Mouse (Mus musculus): Measurements from ENCODE around the gene Slc25a39. TPM values are rescaled to one million over a fixed set of nuclear protein-coding genes. Genes with fewer than 3 reads are reported as not detected.
A peak's percentile ranks its signal among the peaks of the same experiment; 100 is the strongest.
"Not testable (repeated sequence)": the region's sequence is repeated elsewhere in the genome, so short reads cannot be mapped to it uniquely, and the experiment has no call there.

Slc25a39 gene
- total RNA-seq, 2 experiments from 2014 or later = 58.8 to 64.8 TPM

DNA sequence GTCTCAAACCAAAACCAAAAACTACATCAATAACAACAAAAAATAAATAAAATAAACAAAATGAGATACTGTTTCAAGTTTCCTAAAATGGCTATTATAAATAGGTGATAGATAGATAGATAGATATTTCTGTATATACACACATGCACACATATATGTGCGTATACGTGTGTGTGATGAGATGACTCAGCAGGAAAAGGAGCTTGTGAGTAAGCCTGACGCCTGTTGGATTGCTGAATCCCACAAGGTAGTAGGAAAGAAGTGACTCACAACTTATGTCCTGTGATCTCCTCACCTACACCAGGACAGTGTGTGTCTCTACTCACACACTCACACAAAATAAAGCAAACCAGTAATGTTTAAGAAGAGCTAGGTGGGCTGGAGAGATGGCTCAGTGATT is 25.0 kb downstream of the Slc25a39 start:
- peak in 1 of 2 experiments; percentile 4 for DNase-seq (ENCODE audit: low spot score in 2 of 2)

GRCm38 (mm10) chr11:102381341-102382100 is 26.2 kb downstream of the Slc25a39 start:
- intact Hi-C loops (cut with DNase I) = no loop called here
- DNase-seq (ENCODE audit: low spot score in 2 of 2) = no peak

More for the DNA sequence above, 25.0 kb downstream of the Slc25a39 start:
- intact Hi-C loops (cut with DNase I) = no loop called here

GRCm38 (mm10) chr11:102380091-102380490 is 27.7 kb downstream of the Slc25a39 start:
- DNase-seq (ENCODE audit: low spot score in 2 of 2) = no peak
- intact Hi-C loops (cut with DNase I) = no loop called here

- intact Hi-C loops (cut with DNase I) = loop anchor here (10.0 kb wide), 1 partner anchor 218 kb away; no protein-coding TSS in a partner anchor
Observed at GRCm38 (mm10) chr11:102377186-102377585, 30.6 kb downstream of the Slc25a39 start.

DNA sequence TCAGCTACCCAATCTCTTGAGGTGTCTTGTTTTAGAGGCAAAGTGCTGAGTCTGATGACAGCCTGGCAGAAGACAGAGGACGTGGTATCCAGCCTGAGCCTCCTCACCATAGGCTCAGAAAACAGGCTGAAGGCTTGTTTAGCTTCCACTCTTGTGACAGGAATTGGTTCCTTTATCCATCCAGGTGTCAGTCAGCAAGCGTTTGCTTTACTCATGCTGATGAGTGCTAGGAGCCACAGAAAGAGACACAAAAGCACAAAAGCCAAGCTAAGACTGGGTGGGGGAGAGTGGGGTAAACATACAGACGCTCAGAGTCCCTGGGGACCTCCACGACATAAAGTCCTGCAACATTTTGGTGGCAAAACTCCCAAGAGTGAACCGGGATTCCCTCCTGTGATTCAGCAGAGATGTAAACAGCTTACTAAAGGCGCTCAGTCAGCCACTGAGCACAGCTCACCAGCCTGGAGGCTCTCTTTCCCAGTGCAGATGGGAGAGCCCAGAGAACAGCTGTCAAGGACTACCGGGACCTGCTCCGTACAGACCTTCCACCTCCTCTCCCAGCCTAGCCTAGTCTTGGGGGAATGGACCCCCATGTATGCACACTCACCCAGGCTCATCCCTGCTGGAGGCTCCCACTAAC is 31.4 kb downstream of the Slc25a39 start:
- DNase-seq (ENCODE audit: low spot score in 2 of 2) = no peak
- intact Hi-C loops (cut with DNase I) = loop anchor here (10.0 kb wide), 1 partner anchor 218 kb away; no protein-coding TSS in a partner anchor

More at GRCm38 (mm10) chr11:102377186-102377585, 30.6 kb downstream of the Slc25a39 start:
- DNase-seq (ENCODE audit: low spot score in 2 of 2) = no peak

GRCm38 (mm10) chr11:102375196-102376173 is 32.3 kb downstream of the Slc25a39 start:
- intact Hi-C loops (cut with DNase I) = loop anchor here (10.0 kb wide), 1 partner anchor 219 kb away; no protein-coding TSS in a partner anchor
- DNase-seq (ENCODE audit: low spot score in 2 of 2) = no peak

DNA sequence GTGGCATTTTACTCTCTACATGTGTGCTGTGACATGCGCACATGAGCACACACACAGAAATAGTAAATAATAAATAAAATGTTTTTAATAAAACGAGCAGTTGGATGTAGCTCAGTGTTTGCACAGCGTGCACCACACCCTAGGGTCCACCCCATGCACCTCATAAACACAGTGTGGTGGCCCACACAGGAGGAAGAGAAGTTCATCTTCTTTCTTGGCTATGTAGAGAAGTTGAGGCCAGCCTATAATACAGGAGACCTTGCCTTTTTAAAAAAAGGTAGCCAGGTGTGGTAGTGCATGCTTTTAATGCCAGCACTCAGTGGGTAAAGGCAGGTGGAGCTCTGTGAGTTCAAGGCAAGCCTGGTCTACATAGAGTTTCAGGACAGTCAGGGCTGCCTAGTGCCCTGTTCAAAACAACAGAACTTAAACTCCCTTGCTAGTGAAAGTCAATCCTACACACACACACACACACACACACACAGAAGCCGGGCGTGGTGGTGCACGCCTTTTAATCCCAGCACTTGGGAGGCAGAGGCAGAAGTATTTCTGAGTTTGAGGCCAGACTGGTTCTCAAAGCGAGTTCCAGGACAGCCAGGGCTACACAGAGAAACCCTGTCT is 33.5 kb downstream of the Slc25a39 start:
- intact Hi-C loops (cut with DNase I) = loop anchor here (10.0 kb wide), 1 partner anchor 221 kb away; no protein-coding TSS in a partner anchor
- no peak for DNase-seq (ENCODE audit: low spot score in 2 of 2)

DNA sequence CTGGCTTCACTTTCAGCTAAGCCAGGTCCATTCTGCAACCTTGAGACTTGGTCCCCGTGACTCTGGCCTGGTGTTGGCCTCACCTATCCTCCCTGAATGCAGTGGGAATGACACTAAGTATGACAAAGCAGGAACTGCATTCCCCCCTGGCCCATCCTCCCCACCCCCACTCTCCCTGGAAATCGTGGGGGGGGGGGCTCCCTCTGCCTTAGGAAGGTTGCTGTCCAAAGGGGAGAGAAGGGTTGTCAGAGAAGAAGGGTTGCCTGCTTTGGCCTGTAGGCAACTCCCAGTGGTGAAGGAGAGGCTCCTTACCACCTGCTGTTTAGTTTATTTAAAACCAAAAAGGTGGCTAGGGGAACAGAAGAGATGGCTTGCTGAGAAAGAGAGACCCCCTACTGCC is 34.1 kb downstream of the Slc25a39 start:
- no peak for DNase-seq (ENCODE audit: low spot score in 2 of 2)
- intact Hi-C loops (cut with DNase I) = loop anchor here (10.0 kb wide), 1 partner anchor 221 kb away; no protein-coding TSS in a partner anchor

- no peak for DNase-seq (ENCODE audit: low spot score in 2 of 2)
- intact Hi-C loops (cut with DNase I) = loop anchor here (10.0 kb wide), 1 partner anchor 222 kb away; no protein-coding TSS in a partner anchor
Observed at GRCm38 (mm10) chr11:102372936-102373335, 34.8 kb downstream of the Slc25a39 start.

DNA sequence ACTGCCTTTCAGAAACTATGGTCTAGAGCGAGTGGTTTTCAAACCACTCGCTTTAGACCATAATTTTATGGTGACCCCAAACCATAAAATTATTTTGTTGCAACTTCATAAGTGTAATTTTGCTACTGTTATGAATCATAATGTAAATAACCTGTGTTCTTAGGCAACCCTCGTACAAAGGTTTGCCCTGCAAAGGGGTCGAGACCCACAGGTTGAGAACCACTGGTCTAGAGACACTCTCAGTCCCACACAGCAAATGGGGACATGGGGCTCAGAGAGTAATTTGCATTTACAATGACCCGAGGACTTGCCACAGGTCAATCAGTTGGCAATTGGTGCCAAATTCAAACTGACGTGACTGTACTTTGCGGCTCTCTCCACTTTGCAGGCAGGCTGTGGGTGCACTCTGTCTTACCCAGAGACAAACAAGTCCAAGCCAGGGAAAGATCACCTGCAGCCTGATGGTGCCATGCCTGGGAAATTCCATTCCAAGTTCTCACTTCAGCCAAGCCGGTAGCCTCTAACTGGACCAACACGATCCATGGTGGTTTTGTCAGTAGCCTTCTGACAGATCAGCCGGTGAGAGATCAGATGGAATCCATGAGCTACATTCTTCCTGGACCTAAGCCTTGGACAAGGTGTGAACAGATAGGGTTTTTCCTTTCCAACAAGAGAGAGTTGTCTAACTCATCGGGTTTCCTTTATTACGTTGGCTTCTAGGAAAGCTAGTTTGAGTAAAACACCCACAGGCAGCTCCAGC is 35.6 kb downstream of the Slc25a39 start:
- intact Hi-C loops (cut with DNase I) = loop anchor here (10.0 kb wide), 1 partner anchor 223 kb away; no protein-coding TSS in a partner anchor
- DNase-seq (ENCODE audit: low spot score in 2 of 2) = no peak

- intact Hi-C loops (cut with DNase I) = loop anchor here (10.0 kb wide), 1 partner anchor 225 kb away; no protein-coding TSS in a partner anchor
- DNase-seq (ENCODE audit: low spot score in 2 of 2) = no peak
Observed at GRCm38 (mm10) chr11:102370285-102370684, 37.5 kb downstream of the Slc25a39 start.

- intact Hi-C loops (cut with DNase I) = no loop called here
Observed at GRCm38 (mm10) chr11:102369263-102369662, 38.5 kb downstream of the Slc25a39 start.

DNA sequence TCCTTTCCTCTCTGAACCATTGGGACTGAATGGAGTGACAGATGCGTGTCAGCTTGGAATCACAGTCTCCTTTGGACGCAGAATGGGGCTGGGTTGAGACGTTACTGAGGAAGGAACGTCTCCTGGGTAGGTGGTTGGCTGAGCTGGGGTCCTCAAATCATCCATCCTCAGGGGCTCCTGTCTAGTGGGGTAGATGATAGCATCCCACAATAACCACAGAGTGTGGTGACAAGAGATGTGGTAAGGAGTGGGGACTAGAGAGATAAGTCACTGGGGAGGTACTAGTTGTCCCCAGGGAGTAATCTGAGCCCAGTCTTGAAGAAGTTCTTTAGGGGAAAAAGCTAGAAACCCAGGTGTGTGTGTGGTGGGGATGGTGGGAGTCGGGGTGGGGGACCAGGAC is 39.4 kb downstream of the Slc25a39 start:
- intact Hi-C loops (cut with DNase I) = no loop called here
- DNase-seq (ENCODE audit: low spot score in 2 of 2) = no peak

More at GRCm38 (mm10) chr11:102369263-102369662, 38.5 kb downstream of the Slc25a39 start:
- no peak for DNase-seq (ENCODE audit: low spot score in 2 of 2)

GRCm38 (mm10) chr11:102367504-102368280 is 40.1 kb downstream of the Slc25a39 start:
- intact Hi-C loops (cut with DNase I) = no loop called here
- no peak for DNase-seq (ENCODE audit: low spot score in 2 of 2)

DNA sequence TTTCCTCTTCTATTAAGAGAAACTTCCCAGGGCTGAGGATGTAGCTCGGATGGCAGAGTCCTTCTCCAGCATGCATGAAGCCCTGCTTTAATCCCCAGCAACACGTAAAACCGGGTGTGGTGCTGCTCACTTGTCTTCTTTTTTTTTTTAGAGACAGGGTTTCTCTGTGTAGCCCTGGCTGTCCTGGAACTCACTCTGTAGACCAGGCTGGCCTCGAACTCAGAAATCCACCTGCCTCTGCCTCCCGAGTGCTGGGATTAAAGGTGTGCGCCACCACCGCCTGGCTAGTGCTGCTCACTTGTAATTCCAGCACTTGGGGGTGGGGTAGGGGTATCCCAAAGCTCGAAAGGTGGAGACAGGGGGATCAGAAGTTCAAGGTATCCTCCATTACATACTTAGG is 41.6 kb downstream of the Slc25a39 start, which contains the start of gene Slc4a1:
Gene Slc4a1 (minus strand): TSS at position 101 of the 400 bp plus-strand sequence.
- intact Hi-C loops (cut with DNase I); DNase-seq (ENCODE audit: low spot score in 2 of 2): not testable (repeated sequence)

DNA sequence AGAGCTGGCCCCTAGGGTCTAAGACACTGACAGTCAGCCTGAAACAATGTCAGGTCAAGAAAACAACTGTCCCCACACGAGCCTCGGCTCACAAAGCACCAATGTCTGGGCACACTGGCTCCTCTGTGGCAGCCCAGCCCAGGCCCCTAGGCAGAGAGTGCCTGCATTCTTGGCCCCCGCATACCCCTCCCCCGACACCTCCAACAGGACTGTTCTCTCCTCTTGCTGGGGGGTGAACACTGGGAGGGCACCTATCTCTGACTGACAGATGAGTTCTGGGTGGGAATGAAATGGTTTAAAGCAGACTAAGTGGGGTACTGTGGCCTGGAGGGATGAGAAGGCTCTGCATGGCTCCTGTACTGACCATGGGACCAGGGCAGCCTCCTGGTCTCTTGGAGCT is 42.0 kb downstream of the Slc25a39 start:
- no peak for DNase-seq (ENCODE audit: low spot score in 2 of 2)
- intact Hi-C loops (cut with DNase I) = no loop called here

All from left cerebral cortex, postnatal 25 days (tissue).